Mouse (Mus musculus): Measurements from ENCODE around the gene Mdm4.

- no peak for TF ChIP-seq CTCF (IDR thresholded peaks at IDR 0.05; ENCODE audit: control insufficient read depth, insufficient read depth, insufficient replicate concordance, low read depth, low read length)
- TF ChIP-seq POLR2A (IDR thresholded peaks at IDR 0.05; ENCODE audit: control insufficient read depth, low read depth, low read length), result no peak
Observed at GRCm38 (mm10) chr1:133073327-133073856, 43.0 kb upstream of the Mdm4 start.
